Mouse (Mus musculus): ENCODE results near the gene Gm30302.

DNA sequence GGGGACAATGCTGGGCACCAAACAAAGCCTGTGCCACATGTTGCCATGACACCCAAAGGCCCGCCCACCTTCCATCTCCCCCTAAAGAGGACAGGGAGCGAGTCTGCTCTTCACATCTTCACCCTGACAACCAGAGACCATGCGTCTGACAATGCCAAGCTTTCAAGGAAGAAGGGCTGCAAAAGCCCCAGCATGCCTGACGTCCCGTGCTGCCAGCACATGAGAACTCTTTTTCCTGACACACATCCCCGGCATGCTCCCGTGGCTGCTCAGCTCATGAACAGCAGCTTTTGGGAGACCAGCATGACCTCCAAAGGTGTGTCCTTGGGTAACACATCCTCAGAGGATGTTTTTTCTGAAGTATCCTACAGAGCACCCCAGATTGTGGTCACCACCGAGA, 33.5 kb downstream of the Gm30302 start:
- no peak for TF ChIP-seq POLR2A (IDR thresholded peaks at IDR 0.05; ENCODE audit: borderline replicate concordance, insufficient read depth, low read length)
- TF ChIP-seq CTCF (IDR thresholded peaks at IDR 0.05; ENCODE audit: borderline replicate concordance, insufficient read depth, low read depth, low read length) = no peak
